Mouse (Mus musculus): ENCODE measurements around the gene Foxp1. TPM values are rescaled to one million over a fixed set of nuclear protein-coding genes. Genes with fewer than 3 reads are reported as not detected.

The Foxp1 gene
- total and polyA plus RNA-seq, 3 experiments = 57.4 to 88.1 (median 79.8) TPM

- DNase-seq (ENCODE audit: low spot score) (no peak), ATAC-seq (ENCODE audit: extremely low read depth, insufficient number of reproducible peaks, low FRiP score, poor library complexity, severe bottlenecking) (no peak)
- Histone ChIP-seq H3K27me3 (ENCODE audit: insufficient read depth, low read length) (no peaks in the 10 kb centered on the region), H3K36me3 (replicated peaks) (peaks cover 47% of the 10 kb centered on the region), H3K9me3 (replicated peaks) (no peaks in the 10 kb centered on the region), H3K4me1 (ENCODE audit: insufficient read depth, low read depth, low read length) (peaks cover 4% of the 10 kb centered on the region; the same call in 1 of the 2 replicates), H3K4me3 (ENCODE audit: low read depth, low read length) (no peak overlapping the region)
- TF ChIP-seq CTCF (IDR thresholded peaks at IDR 0.05; ENCODE audit: low read depth, low read length) = no peak
- TF ChIP-seq POLR2AphosphoS5 (IDR thresholded peaks at IDR 0.05; ENCODE audit: insufficient replicate concordance, low read depth, low read length) = no peak
- TF ChIP-seq GATA2 (IDR thresholded peaks at IDR 0.05; ENCODE audit: borderline replicate concordance, low read depth, low read length) = no peak
- no peak for TF ChIP-seq TAL1 (conservative IDR thresholded peaks at IDR 0.05; ENCODE audit: low read depth, low read length)
- TF ChIP-seq GATA1 (IDR thresholded peaks at IDR 0.05; ENCODE audit: borderline replicate concordance, low read length) = no peak
Measured at GRCm38 (mm10) chr6:99047322-99047721, 475.2 kb downstream of the Foxp1 start.

- H3K27me3 ChIP-seq (ENCODE audit: insufficient read depth, low read length) = no peaks in the 10 kb centered on the region
- no peak for DNase-seq (ENCODE audit: low spot score)
- peaks cover 42% of the 10 kb centered on the region for H3K36me3 ChIP-seq (replicated peaks)
- no peak overlapping the region for H3K4me3 ChIP-seq (ENCODE audit: low read depth, low read length)
- no peak for TF ChIP-seq TAL1 (conservative IDR thresholded peaks at IDR 0.05; ENCODE audit: low read depth, low read length)
- TF ChIP-seq GATA1 (IDR thresholded peaks at IDR 0.05; ENCODE audit: borderline replicate concordance, low read length) = no peak
- no peak for TF ChIP-seq GATA2 (IDR thresholded peaks at IDR 0.05; ENCODE audit: borderline replicate concordance, low read depth, low read length)
- TF ChIP-seq POLR2AphosphoS5 (IDR thresholded peaks at IDR 0.05; ENCODE audit: insufficient replicate concordance, low read depth, low read length) = no peak
- TF ChIP-seq CTCF (IDR thresholded peaks at IDR 0.05; ENCODE audit: low read depth, low read length) = no peak
- H3K4me1 ChIP-seq (ENCODE audit: insufficient read depth, low read depth, low read length) = peaks cover 3% of the 10 kb centered on the region; the same call in 1 of the 2 replicates
- no peak for ATAC-seq (ENCODE audit: extremely low read depth, insufficient number of reproducible peaks, low FRiP score, poor library complexity, severe bottlenecking)
- H3K9me3 ChIP-seq (replicated peaks) = no peaks in the 10 kb centered on the region
Measured at GRCm38 (mm10) chr6:99045845-99046788, 476.4 kb downstream of the Foxp1 start.

GRCm38 (mm10) chr6:99043932-99044664 lies 478.4 kb downstream of the Foxp1 start:
- no peak for ATAC-seq (ENCODE audit: extremely low read depth, insufficient number of reproducible peaks, low FRiP score, poor library complexity, severe bottlenecking)
- no peaks in the 10 kb centered on the region for H3K27me3 ChIP-seq (ENCODE audit: insufficient read depth, low read length)

GRCm38 (mm10) chr6:99043226-99043625 lies 479.3 kb downstream of the Foxp1 start:
- no peak for DNase-seq (ENCODE audit: low spot score)
- Histone ChIP-seq H3K9me3 (replicated peaks) (no peaks in the 10 kb centered on the region), H3K4me3 (ENCODE audit: low read depth, low read length) (no peak overlapping the region), H3K4me1 (ENCODE audit: insufficient read depth, low read depth, low read length) (no peaks in the 10 kb centered on the region), H3K27me3 (ENCODE audit: insufficient read depth, low read length) (no peaks in the 10 kb centered on the region), H3K36me3 (replicated peaks) (peaks cover 33% of the 10 kb centered on the region)
- ATAC-seq (ENCODE audit: extremely low read depth, insufficient number of reproducible peaks, low FRiP score, poor library complexity, severe bottlenecking) = no peak
- no peak for TF ChIP-seq GATA1 (IDR thresholded peaks at IDR 0.05; ENCODE audit: borderline replicate concordance, low read length)
- no peak for TF ChIP-seq POLR2AphosphoS5 (IDR thresholded peaks at IDR 0.05; ENCODE audit: insufficient replicate concordance, low read depth, low read length)
- TF ChIP-seq TAL1 (conservative IDR thresholded peaks at IDR 0.05; ENCODE audit: low read depth, low read length) = no peak
- no peak for TF ChIP-seq GATA2 (IDR thresholded peaks at IDR 0.05; ENCODE audit: borderline replicate concordance, low read depth, low read length)
- TF ChIP-seq CTCF (IDR thresholded peaks at IDR 0.05; ENCODE audit: low read depth, low read length) = no peak

More at GRCm38 (mm10) chr6:99043932-99044664, 478.4 kb downstream of the Foxp1 start:
- Histone ChIP-seq H3K4me3 (ENCODE audit: low read depth, low read length) (no peak overlapping the region), H3K36me3 (replicated peaks) (peaks cover 37% of the 10 kb centered on the region), H3K9me3 (replicated peaks) (no peaks in the 10 kb centered on the region), H3K4me1 (ENCODE audit: insufficient read depth, low read depth, low read length) (no peaks in the 10 kb centered on the region)
- DNase-seq (ENCODE audit: low spot score) = no peak
- no peak for TF ChIP-seq GATA2 (IDR thresholded peaks at IDR 0.05; ENCODE audit: borderline replicate concordance, low read depth, low read length)

GRCm38 (mm10) chr6:99042175-99042954 lies 480.2 kb downstream of the Foxp1 start:
- peaks cover 36% of the 10 kb centered on the region for H3K36me3 ChIP-seq (replicated peaks)
- no peak overlapping the region for H3K4me3 ChIP-seq (ENCODE audit: low read depth, low read length)
- no peak for DNase-seq (ENCODE audit: low spot score)
- no peak for ATAC-seq (ENCODE audit: extremely low read depth, insufficient number of reproducible peaks, low FRiP score, poor library complexity, severe bottlenecking)
- no peaks in the 10 kb centered on the region for H3K4me1 ChIP-seq (ENCODE audit: insufficient read depth, low read depth, low read length)
- TF ChIP-seq POLR2AphosphoS5 (IDR thresholded peaks at IDR 0.05; ENCODE audit: insufficient replicate concordance, low read depth, low read length) = no peak
- no peak for TF ChIP-seq TAL1 (conservative IDR thresholded peaks at IDR 0.05; ENCODE audit: low read depth, low read length)
- no peak for TF ChIP-seq GATA2 (IDR thresholded peaks at IDR 0.05; ENCODE audit: borderline replicate concordance, low read depth, low read length)
- no peak for TF ChIP-seq CTCF (IDR thresholded peaks at IDR 0.05; ENCODE audit: low read depth, low read length)
- TF ChIP-seq GATA1 (IDR thresholded peaks at IDR 0.05; ENCODE audit: borderline replicate concordance, low read length) = no peak
- no peaks in the 10 kb centered on the region for H3K27me3 ChIP-seq (ENCODE audit: insufficient read depth, low read length)
- no peaks in the 10 kb centered on the region for H3K9me3 ChIP-seq (replicated peaks)

All from G1E (cell line).